Mouse (Mus musculus) lung, postnatal 10 days (tissue): ENCODE data around the gene Hmcn2.

Source experiments
- DNase-seq: peaks from one replicate; pipeline ENCODE4 v3.0.0; 2021

Gene Hmcn2

DNA sequence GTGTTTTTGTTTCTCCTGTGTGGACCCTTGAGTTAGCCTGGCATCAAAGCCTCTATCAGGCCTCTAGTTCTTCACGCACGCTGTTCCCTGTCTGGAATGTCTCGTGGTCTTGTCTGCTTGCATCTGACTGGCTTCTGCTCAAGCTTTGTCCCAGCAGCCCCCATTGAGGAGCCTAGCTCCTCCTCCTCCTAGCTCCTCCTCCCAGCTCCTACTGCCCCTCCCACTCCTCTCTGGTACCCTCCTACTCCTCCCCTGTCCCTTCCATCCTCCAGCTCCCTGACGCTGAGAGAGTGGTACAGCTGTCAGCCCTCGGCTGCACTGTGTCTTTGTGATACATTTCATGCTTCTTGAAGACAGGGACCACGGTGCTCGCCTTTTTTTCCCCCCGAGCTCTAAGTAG, 104.4 kb downstream of the Hmcn2 start:
- peak; percentile 37 for DNase-seq

DNA sequence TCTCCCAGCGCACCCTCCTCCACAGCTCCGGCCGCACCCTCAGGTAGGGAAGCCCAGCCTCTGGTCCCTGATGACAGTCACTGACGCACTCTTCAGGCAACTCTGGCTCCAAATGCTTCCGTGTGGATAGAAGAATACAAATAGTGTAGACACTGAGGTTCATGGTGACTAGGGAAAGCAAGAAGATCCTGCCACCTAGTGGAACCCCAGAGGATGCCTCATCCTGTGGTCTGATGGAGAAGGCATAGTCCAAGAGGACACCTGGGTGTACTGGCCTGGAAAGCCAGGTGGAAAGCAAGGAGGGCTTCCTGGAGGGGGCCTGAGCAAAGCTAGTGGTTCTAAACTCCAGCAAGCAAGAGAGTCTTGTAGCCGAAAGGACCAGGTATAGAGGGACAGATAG, 106.7 kb downstream of the Hmcn2 start:
- no peak for DNase-seq

DNA sequence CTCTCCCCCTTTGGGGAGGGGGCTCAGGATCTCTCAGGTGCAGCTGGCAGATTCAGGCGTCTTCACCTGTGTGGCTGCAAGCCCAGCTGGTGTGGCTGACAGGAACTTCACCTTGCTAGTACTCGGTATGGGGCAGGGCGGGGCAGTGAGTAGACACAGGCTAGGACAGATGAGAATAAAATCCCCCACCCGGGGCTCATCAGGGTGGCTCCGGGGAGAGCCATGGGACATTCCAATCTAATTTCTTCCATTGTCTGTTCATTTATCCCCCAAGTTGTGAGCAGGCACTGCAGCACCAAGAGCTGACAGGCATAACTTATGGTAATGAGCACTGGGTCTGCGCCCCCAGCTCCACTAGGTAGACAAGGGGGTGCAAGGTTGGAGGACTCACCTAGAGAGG, 108.4 kb downstream of the Hmcn2 start:
- DNase-seq: no peak

DNA sequence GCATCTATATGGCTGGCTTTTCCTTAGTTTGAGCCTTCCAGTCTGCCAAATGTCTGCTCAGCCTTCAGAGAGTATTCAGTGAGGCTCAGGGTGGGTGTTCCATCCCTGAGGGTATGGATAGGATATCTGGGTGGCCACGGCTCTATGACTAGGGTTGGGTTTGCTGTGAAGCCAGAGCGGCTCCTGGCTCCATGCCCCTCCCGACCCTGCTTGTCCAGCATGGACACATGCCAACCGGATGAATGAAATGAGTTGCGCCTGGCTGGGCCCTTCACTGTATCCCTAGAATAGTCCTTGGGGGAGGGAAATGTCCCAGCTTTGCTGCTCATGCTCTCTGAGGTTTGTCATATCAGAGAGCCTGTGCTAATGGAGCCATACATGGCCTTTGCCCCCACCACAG, 117.3 kb downstream of the Hmcn2 start:
- DNase-seq: peak; percentile 43

DNA sequence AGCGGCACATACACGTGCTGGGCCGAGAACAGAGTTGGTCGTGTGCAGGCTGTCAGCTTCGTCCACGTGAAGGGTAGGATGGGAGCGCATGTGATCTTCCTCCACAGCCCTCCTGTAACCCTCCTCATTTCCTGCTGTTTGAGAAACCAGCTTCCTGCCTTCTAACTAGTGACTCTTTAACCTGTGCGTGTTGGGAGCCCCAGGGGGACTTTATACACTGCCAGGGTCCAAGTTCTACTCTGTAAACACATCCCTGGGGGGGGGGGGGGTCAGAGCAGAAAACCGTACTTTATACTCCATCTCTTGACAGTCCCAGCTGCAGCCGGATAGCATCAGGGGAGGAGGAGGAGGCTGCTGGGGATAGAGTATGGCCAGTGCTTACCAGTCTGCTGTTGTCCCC, 120.5 kb downstream of the Hmcn2 start:
- no peak for DNase-seq

DNA sequence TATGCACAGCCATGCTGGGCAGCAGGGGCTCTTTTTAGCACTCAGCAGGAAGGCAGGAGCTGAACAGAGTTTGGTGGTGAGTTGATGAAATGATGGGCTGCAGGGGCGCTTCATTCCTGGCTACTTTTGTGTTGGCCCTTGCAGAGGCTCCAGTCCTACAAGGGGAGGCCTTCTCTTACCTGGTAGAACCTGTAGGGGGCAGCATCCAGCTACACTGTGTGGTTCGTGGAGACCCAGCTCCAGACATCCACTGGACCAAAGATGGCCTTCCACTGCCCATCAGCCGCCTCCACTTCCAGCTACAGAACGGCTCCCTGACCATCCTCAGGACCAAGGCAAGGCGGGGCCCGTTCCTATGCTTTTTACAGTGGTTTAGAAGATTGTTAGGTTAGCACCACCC, 121.4 kb downstream of the Hmcn2 start:
- peak; percentile 75 for DNase-seq

DNA sequence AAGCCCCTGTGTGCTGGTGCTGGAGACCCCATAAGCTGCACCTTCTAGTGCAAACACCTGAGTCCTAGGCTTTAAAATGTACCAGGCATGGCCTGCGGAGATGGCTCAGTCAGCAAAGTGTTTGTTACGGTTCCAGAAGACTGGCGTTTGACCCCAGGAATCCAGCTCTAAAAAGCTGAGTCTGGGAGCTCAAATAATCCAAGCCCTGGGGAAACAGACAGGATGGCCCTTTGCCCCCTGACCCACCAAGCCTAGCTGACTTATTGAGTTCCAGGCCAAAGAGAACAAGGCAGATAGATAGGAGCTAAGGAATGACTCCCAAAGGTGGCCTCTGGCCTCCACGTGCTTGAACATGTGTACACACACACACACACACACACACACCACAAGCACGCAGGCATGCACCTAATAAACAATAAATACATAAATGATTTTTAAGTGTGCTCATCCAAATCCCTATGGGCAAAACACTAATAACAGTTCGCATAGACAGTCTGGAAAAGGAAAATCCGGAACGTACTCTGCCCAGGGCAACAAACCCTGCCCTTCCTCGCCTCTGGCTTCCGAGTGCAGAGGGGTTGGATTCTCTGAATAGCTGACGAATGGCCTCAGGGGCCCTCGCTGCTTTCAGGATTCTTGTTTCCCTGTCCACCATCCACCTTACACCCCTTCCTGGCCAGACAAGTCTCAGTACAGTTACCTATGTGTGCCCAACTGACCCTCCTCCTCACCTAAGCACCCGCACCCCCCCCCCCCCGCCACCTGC, 123.4 kb downstream of the Hmcn2 start:
- no peak for DNase-seq

DNA sequence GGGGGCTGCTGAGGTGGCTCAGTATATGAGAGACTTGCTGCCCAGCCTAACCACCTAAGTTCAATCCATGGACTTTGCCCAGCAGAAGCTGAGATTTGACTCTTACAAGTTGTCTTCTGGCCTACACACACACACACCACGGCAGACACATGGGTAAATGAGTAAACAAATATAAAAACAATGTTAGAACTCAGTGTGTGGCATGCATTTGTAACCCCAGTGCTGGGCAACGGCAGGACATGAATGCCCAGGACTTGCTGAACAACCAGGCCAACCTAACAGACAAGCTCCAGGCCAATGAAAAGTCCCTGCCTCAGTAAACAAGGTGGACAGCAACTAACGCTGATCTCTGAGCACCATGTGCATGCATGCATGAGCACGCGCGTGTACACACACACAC, 125.4 kb downstream of the Hmcn2 start:
- DNase-seq: no peak

DNA sequence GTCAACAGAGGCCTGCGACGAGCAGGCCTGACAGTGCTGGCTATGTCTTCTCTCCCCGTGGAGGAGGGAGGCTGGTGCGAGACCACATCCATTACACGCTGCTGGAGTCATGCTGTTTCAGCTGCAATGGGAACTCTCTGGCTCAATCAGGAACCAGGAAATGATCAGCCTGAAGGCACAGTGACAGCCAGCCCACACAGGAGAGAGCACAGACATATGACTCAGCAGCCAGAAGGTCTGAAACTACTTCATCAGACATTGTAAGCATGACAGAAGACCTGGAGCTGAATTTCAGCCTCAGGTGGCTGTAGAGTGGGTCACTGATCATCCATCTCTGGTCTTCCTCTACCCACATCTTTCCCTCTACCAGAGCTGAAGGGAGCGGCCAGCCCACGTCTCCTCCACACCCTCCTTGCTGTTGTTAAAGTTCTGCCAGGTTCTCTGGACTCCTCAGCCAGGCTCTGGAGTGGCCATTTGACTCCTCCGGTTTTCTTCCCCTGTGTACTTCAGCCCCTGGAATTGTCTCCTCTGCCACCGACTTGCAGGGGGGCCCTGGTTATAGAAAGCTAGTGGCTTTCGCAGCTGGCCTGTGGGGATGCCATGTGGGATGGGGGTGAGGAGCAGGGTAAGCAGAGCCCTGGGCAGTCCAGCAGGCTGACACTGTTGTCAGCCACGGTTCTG, 128.4 kb downstream of the Hmcn2 start:
- DNase-seq: no peak

DNA sequence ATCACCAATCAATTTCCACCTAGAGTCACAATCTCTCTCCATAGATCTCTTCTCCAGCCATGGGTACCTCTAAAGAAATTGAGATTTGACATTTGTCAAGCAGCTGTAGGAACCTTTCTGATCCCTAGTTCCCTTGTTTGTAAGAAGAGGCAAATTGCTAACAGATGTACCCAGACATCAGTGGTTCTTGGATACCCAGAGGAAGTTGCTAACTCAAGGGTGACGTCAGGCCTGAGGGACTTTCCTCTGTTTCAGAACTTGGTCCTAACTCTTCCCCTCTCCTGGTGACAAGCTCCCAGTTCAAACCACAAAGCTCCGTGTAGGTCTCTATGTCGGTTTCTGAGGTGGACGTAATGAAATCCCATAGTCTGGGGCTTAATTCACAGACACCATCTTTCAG, 131.8 kb downstream of the Hmcn2 start:
- DNase-seq: no peak

DNA sequence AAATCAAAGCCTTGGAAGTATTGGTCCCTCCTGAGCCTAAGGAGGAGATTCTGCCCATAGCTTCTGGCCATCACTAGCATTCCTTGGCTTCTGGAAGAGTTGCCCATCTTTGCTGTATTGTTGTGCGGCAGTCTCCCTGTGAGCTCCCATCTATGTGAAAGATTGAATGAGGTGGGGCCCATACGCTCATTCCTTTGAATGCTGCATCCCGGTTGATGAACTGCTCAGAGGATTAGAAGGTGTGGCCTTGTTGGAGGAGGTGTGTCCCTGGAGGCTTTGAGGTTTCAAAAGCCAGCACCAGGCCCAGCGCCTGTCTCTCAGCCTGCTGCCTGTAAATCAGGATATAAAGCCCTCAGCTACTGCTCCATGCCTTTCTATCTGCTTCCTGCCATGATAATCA, 132.2 kb downstream of the Hmcn2 start:
- no peak for DNase-seq

DNA sequence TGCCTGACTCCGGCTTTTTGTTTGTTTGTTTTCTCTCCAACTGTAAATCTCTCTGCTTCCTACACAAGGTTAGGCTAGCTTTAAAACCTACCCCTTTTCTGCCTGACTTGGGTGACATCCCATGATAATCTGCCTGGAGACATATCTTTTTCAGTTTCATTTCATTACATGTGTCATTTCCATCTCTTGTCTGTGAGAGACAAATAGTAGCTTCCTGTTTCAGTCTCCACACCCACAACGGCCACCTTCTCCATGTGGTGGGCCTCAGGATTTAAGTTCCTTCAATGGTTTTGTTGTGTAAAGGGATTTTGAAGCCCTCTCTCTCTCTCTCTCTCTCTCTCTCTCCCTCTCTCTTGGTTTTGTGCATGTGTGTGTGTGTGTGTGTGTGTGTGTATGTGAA, 133.3 kb downstream of the Hmcn2 start:
- no peak for DNase-seq

DNA sequence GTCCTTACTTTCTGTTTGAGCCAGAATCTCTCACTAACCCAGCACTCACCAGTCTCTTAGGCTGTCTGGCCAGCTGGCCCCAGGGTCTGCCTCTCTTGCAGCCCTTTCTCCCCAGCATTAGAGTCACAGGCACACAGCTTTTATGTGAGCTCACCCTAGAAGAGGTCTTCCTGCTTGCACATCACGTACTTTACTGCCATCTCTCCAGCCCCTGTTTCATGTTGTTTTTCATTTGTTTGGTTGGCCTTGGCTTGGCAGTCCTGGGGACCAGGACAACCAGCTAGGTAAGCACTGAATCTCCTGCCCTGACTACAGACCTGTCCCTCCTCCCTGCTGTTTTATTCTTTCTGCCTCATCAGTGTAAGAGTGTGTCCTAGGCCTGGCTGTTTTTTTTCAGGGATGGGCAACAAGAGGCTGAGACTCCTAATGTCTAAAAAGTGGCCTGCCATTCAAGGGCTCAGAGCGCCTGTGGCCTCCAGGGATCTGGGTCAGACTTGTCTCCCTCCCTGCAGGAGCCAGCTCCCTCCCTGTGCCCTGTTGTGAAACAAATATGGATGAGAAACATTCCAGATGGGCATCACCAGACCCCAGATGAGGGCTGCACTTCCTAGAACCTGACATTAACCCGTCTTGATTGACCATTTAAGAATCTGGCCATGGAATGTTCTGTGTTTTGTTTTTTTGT, 134.7 kb downstream of the Hmcn2 start:
- no peak for DNase-seq

DNA sequence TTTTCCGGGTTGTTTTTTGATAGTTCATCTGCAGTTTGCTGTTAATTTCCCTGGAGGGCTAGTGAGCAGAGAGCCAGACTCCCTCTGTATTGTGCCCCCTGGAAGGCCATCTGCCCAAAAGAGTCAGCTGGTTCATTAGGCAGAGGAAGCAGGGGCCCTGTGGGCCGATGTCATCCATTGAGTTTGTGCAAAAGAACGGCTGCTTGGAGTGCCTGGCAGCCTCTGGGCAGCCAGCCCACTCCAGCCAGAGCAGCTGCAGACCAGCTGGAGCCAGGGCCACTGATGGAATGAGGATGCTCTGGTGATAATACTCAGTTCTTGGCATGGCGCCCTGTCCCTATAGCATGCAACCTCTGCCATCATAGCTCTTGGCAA, 135.2 kb downstream of the Hmcn2 start:
- DNase-seq: peak; percentile 80

DNA sequence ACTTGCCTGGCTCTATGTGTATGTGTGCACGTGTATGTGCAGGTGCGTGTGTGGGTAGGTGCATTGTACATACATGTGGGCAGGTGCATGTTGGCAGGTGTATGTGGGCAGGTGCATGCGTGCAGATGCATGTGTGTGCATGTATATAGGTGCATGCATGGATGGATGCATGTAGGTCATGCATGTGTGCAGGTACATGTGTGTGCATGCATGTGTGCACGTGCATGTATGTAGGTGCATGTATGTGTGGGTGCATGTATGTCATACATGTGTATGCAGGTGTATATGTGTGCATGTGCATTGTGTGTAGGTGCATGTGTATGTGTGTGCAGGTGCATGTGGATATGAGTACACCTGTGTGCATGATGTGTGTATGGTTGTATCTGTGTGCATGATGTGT, 135.7 kb downstream of the Hmcn2 start:
- no peak for DNase-seq

DNA sequence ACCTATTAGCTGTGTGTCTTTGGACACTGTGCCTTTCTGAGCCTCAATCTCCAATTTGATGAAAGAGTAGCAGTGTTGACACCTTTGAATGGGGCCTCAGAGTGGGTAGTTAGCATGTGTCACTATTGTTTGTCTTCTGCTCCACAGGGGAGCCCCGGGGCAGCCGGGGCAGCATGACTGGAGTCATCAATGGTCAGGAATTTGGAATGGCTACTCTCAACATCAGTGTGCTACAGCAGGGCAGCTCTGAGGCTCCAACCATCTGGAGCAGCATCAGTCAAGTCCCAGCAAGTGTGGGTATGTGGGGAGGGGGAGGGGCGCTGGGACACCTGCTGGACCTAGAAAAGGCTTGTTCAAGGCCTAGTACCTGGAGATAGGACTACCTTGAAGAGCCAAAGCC, 136.4 kb downstream of the Hmcn2 start:
- no peak for DNase-seq

DNA sequence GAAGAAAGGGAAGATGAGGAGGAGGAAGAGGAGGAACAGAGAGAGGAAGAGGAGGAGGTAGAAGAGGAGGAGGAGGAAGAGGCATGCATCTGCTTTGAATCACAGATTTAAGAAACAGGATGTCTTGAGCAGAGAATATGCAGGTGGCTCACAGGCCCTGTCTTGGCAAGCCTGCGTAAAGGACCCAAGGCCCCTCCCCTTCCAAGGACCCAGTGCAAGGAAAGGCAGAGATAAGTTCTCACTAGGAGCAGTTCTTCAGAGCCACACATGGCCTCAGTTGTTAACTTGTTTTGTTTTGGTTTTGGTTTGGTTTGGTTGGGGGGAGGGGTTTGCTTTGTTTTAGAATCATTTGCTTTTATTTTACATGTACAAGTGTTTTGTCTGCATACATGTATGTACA, 137.3 kb downstream of the Hmcn2 start:
- DNase-seq: no peak

DNA sequence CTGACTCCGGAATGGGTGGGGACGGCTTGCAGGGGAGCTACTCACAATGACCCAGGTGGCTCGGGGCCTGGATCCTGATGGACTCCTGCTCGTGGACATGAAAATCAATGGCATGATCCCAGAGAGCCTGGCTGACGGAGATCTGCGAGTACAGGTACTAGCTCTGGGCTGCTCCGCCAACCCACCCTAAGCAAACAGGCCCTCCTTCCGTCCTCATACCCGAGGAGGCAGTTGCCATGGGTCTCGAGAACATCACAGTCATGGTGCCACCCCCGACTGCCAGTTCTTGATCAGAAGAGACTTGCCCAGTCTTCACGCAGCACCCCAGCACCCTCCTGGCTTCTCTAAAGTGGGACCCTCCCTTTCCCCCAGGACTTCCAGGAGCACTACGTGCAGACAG, 138.8 kb downstream of the Hmcn2 start:
- DNase-seq: no peak

DNA sequence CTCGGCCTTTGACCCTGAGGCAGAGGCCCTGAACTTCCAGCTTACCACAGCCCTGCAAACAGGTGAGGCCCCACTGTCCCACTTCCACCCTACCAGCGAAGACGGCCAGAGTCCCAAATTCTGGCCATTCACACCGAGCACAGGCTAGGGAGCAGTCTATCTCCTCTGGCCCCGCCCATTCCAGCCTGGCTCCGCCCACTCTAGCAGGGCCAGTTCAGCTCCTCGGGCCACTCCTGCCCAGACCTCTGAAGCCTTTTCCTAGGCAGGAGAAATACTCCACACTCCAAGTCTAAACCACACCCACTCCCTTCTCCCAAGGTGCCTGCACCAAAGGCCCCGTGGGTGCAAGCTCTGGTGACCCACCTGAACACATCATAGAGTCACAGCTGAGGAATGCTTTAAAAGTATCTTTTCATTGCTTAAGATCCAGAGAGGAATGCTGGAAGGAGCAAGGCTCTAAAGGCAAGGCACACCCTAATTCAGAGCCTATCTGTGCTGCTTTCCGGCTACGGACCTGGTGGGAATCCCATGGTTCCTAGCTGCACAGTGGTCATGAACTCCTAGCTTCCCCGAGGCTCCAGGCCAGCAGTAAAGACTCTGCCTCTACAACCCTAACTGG, 139.5 kb downstream of the Hmcn2 start:
- peak; percentile 75 for DNase-seq

DNA sequence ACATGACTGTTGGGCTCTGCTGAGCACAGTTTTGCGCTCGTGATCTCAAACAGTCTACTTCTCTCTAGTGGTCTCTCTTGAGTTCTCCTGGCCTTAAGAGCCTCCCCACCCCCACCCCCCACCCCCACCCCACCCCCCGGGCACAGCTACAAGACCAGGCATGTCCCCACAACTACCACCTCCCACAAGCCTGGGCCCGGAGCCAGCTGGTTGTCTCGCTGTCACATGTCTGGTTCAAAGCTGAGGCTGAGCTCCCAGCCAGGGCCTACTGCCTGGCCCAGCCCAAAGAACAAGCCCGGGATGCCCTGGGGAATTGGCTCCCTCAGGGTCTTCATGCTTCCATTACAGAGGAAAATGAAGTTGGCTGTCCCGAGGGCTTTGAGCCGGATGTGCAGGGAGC, 140.1 kb downstream of the Hmcn2 start:
- DNase-seq: peak; percentile 82

DNA sequence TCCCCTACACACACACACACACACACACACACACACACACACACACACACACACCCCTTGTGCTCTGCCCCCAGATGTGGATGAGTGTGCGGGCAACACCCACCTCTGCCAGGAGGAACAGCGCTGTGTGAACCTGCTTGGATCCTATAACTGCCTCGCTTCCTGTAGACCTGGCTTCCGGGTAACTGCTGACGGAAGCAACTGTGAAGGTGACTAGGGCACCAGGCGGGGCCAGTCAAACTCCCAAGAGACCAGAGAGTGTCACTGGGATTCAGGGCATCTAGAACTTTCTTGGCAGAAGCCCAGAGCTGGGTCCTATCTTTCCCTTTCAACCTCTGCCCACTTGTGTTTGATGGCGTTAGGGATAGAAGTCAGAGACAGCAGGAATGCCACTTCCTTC, 141.2 kb downstream of the Hmcn2 start:
- DNase-seq: no peak

DNA sequence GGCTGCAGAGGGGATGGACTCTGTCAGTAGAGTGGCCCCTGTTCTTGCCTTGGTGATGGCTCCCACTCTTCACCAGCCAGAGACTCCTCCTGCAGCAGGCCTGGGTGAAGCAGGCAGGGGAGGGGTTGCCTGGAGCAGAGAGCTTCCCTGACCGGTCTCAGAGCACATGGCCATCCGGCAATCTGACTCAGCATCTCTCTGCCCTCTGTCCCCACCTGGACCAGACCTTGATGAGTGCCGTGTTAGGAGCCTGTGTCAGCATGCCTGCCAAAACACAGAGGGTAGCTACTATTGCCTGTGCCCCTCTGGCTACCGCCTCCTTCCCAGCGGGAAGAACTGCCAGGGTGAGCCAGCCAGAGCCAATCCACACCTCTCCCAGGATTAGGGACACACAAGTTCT, 144.2 kb downstream of the Hmcn2 start:
- no peak for DNase-seq

DNA sequence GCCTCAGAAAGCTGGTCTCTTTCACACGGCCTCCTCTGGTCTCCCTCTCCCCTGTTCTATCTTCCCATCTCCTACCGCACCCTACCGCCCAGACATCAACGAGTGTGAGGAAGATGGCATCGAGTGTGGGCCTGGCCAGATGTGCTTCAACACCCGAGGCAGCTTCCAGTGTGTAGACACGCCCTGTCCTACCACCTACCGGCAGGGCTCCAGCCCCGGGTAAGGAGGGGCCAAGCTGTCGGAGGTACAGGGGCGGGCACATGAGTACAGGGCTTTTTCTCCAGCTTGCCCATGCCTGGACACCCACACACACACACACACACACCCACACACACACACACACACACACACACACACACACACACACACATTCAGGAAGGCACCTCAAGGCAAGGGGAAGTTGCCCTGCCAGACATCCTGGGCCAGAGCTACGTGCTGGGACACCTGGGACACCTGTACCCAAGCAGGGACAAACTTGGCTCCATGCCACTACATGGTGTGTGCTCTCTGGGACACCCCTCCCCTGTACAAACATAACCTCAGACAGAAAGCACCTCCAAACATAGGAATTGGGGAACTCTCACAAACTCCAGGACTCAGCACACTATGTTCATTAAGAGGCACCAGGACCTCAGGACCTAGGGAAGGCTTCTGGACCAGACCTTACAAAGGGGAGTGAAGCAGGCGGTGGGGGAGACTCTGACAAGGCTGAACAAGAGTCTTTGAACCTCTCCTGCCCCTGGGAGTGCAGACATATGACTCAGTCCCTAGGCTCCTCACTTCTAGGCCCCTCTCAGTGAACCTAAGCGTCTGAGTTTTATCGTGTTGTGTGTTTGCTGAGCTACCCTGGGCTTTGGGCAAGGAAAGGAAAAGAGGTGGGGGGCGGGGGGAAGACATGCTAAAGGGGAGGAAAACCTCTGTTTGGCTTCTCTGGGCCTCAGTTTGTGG, 145.0 kb downstream of the Hmcn2 start:
- no peak for DNase-seq
